Mouse (Mus musculus): Measurements from ENCODE around the gene Dennd1a. TPM values are rescaled to one million over a fixed set of nuclear protein-coding genes. Genes with fewer than 3 reads are reported as not detected.

Dennd1a gene
- polyA plus RNA-seq, 1 experiment from 2014 or later = 9.6 TPM

DNA sequence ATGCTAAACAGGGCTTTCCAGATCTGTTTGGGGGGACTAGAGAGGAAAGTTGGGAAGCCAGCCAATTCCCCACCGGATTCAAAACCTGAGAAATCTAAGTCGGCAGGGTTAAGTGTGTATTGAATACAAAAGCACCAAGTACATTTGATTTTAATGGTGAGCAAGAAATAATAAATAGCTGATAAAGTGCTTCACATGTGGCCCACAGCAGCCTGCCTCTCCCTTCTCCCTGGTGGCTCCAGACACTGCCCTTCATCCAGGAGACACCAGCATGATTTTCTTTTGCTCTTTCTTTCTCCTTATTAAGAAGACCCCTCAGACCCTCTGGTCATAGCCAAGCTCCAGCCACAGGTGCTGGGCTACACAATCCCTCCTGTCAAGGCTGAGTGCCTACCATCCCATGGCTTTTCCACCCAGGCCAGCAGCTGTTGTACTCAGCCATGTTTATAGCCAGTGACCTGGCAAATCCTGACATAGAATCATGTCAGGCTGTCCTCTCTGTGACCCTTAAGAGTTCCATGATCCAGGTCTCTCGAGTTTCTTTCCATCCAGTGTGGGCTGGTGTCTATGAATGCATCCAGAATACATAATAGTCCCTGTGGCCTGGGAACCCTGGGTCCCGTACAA is 467.6 kb downstream of the Dennd1a start:
- Histone ChIP-seq H3K27ac (ENCODE audit: low read length) (no peak overlapping the region), H3K4me2 (ENCODE audit: low read depth, low read length) (no peak overlapping the region), H3K27me3 (replicated peaks; ENCODE audit: control insufficient read depth, insufficient read depth, low read length) (no peaks in the 10 kb centered on the region), H3K9ac (ENCODE audit: low read depth, low read length) (no peak overlapping the region), H3K4me3 (ENCODE audit: low read length) (no peak overlapping the region), H3K4me1 (ENCODE audit: control insufficient read depth, insufficient read depth, low read length) (no peaks in the 10 kb centered on the region), H3K9me3 (ENCODE audit: control insufficient read depth, low read length) (no peaks in the 10 kb centered on the region), H3K36me3 (ENCODE audit: control insufficient read depth, insufficient read depth, low read length) (no peaks in the 10 kb centered on the region; the same call in 1 of the 2 replicates)
- 46% methylated on average over 4 of the region's 4 CpGs for WGBS
- ATAC-seq = no peak

- H3K36me3 ChIP-seq (ENCODE audit: control insufficient read depth, insufficient read depth, low read length) = no peaks in the 10 kb centered on the region; the same call in 1 of the 2 replicates
- no peak overlapping the region for H3K9ac ChIP-seq (ENCODE audit: low read depth, low read length)
- no peak overlapping the region for H3K27ac ChIP-seq (ENCODE audit: low read length)
- H3K4me2 ChIP-seq (ENCODE audit: low read depth, low read length) = no peak overlapping the region
- no peaks in the 10 kb centered on the region for H3K4me1 ChIP-seq (ENCODE audit: control insufficient read depth, insufficient read depth, low read length)
- ATAC-seq = no peak
- H3K9me3 ChIP-seq (ENCODE audit: control insufficient read depth, low read length) = no peaks in the 10 kb centered on the region
- no peak overlapping the region for H3K4me3 ChIP-seq (ENCODE audit: low read length)
- WGBS = 29% methylated on average over 5 of the region's 5 CpGs
- no peaks in the 10 kb centered on the region for H3K27me3 ChIP-seq (replicated peaks; ENCODE audit: control insufficient read depth, insufficient read depth, low read length)
Observed at GRCm38 (mm10) chr2:37818761-37819525, 468.2 kb downstream of the Dennd1a start.

DNA sequence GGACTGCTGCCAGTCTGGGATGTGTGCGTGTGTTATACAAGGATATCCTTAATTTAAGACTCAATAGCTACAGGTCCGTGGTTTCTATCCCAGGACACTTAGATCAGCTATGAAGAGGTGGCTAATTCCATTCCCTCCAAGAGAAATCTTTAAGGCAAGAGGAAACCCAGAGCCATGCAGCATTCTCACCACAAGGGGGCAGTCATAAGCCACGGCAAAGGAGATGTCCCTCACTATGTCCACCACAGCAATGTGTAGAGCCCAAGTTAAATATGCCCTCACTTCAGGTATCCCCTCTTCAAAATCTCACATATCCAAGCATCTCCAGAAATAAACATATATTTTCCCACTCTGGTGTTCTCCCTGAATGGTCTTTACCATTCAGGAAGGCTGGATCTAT is 471.5 kb downstream of the Dennd1a start:
- no peak overlapping the region for H3K4me3 ChIP-seq (ENCODE audit: low read length)
- WGBS = 16% methylated on average over 3 of the region's 3 CpGs
- ATAC-seq = no peak; the same call in 1 of the 2 replicates
- no peak overlapping the region for H3K27ac ChIP-seq (ENCODE audit: low read length)
- H3K36me3 ChIP-seq (ENCODE audit: control insufficient read depth, insufficient read depth, low read length) = no peaks in the 10 kb centered on the region; the same call in none of the 2 replicates
- no peak overlapping the region for H3K9ac ChIP-seq (ENCODE audit: low read depth, low read length)
- no peaks in the 10 kb centered on the region for H3K9me3 ChIP-seq (ENCODE audit: control insufficient read depth, low read length)
- H3K4me1 ChIP-seq (ENCODE audit: control insufficient read depth, insufficient read depth, low read length) = no peaks in the 10 kb centered on the region
- no peak overlapping the region for H3K4me2 ChIP-seq (ENCODE audit: low read depth, low read length)
- H3K27me3 ChIP-seq (replicated peaks; ENCODE audit: control insufficient read depth, insufficient read depth, low read length) = no peaks in the 10 kb centered on the region

DNA sequence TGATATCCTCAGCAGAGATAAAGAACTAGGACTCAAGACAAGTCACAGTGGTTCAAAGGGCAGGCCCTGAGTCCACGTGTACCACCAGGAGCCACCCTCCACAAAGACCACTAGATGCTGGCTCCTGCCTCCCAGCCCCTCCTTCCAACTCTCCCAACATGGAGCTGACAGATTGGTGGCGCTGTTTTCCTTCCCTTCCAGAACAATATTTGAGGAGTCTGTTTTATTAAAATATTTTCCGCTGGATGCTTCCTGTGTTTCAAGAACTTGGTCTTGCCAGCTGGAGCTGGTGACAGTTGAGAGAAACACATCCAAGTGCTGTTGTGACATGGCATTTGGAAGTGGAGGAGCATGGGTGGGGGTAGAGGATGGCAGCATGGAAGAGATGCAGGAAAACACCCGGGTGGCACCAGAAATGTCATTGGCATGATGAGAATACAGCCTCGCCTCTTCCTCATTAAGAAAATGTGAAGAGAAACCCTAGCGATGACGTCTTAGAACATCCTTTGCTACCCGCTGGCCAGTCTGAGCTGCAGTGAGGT is 472.3 kb downstream of the Dennd1a start:
- Histone ChIP-seq H3K9me3 (ENCODE audit: control insufficient read depth, low read length) (no peaks in the 10 kb centered on the region), H3K27ac (ENCODE audit: low read length) (no peak overlapping the region), H3K4me3 (ENCODE audit: low read length) (no peak overlapping the region), H3K9ac (ENCODE audit: low read depth, low read length) (no peak overlapping the region), H3K36me3 (ENCODE audit: control insufficient read depth, insufficient read depth, low read length) (no peaks in the 10 kb centered on the region; the same call in none of the 2 replicates), H3K4me2 (ENCODE audit: low read depth, low read length) (no peak overlapping the region), H3K4me1 (ENCODE audit: control insufficient read depth, insufficient read depth, low read length) (no peaks in the 10 kb centered on the region), H3K27me3 (replicated peaks; ENCODE audit: control insufficient read depth, insufficient read depth, low read length) (no peaks in the 10 kb centered on the region)
- 84% methylated on average over 8 of the region's 8 CpGs for WGBS
- no peak for ATAC-seq

DNA sequence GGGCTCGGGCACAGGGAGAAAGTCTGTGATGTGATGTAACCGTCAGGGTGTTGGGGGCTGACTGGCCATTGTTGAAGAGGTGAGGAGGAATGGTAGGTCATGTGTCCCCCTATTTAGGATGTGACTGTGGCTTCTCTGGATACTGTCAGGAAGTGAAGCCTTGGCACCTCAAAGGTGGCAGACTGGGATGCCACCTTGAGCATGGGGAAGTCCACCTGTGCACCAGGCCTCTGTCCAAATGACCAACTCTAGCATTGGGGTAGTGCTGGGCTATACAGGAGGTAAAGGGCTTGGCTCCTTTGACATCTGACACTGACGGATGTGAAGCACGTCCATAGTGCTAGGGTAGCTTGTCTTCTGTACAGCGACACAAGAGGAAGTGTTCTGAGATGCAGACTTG is 474.8 kb downstream of the Dennd1a start:
- H3K9ac ChIP-seq (ENCODE audit: low read depth, low read length) = no peak overlapping the region
- no peaks in the 10 kb centered on the region for H3K4me1 ChIP-seq (ENCODE audit: control insufficient read depth, insufficient read depth, low read length)
- no peaks in the 10 kb centered on the region; the same call in none of the 2 replicates for H3K36me3 ChIP-seq (ENCODE audit: control insufficient read depth, insufficient read depth, low read length)
- no peak overlapping the region for H3K4me2 ChIP-seq (ENCODE audit: low read depth, low read length)
- WGBS = 88% methylated on average over 5 of the region's 5 CpGs
- H3K9me3 ChIP-seq (ENCODE audit: control insufficient read depth, low read length) = no peaks in the 10 kb centered on the region
- no peak overlapping the region for H3K4me3 ChIP-seq (ENCODE audit: low read length)
- ATAC-seq = no peak
- H3K27me3 ChIP-seq (replicated peaks; ENCODE audit: control insufficient read depth, insufficient read depth, low read length) = no peaks in the 10 kb centered on the region
- H3K27ac ChIP-seq (ENCODE audit: low read length) = no peak overlapping the region

- Histone ChIP-seq H3K4me2 (ENCODE audit: low read depth, low read length) (no peak overlapping the region), H3K27me3 (replicated peaks; ENCODE audit: control insufficient read depth, insufficient read depth, low read length) (no peaks in the 10 kb centered on the region), H3K4me1 (ENCODE audit: control insufficient read depth, insufficient read depth, low read length) (no peaks in the 10 kb centered on the region), H3K27ac (ENCODE audit: low read length) (no peak overlapping the region), H3K4me3 (ENCODE audit: low read length) (no peak overlapping the region), H3K9me3 (ENCODE audit: control insufficient read depth, low read length) (no peaks in the 10 kb centered on the region), H3K9ac (ENCODE audit: low read depth, low read length) (no peak overlapping the region), H3K36me3 (ENCODE audit: control insufficient read depth, insufficient read depth, low read length) (no peaks in the 10 kb centered on the region; the same call in none of the 2 replicates)
- 77% methylated on average over 2 of the region's 2 CpGs for WGBS
- ATAC-seq = peak; percentile 34; the same call in 1 of the 2 replicates
Observed at GRCm38 (mm10) chr2:37811682-37812081, 475.5 kb downstream of the Dennd1a start.

- Histone ChIP-seq H3K4me1 (ENCODE audit: control insufficient read depth, insufficient read depth, low read length) (no peaks in the 10 kb centered on the region), H3K9ac (ENCODE audit: low read depth, low read length) (no peak overlapping the region), H3K27me3 (replicated peaks; ENCODE audit: control insufficient read depth, insufficient read depth, low read length) (no peaks in the 10 kb centered on the region), H3K4me2 (ENCODE audit: low read depth, low read length) (no peak overlapping the region), H3K27ac (ENCODE audit: low read length) (no peak overlapping the region), H3K4me3 (ENCODE audit: low read length) (no peak overlapping the region), H3K9me3 (ENCODE audit: control insufficient read depth, low read length) (no peaks in the 10 kb centered on the region), H3K36me3 (ENCODE audit: control insufficient read depth, insufficient read depth, low read length) (no peaks in the 10 kb centered on the region)
- peak; percentile 79 for ATAC-seq
- 48% methylated on average over 4 of the region's 4 CpGs for WGBS
Observed at GRCm38 (mm10) chr2:37802610-37803212, 484.5 kb downstream of the Dennd1a start.

- no peak for ATAC-seq
- no peak overlapping the region for H3K9ac ChIP-seq (ENCODE audit: low read depth, low read length)
- H3K4me1 ChIP-seq (ENCODE audit: control insufficient read depth, insufficient read depth, low read length) = no peaks in the 10 kb centered on the region
- WGBS = 81% methylated on average over 4 of the region's 4 CpGs
- H3K36me3 ChIP-seq (ENCODE audit: control insufficient read depth, insufficient read depth, low read length) = no peaks in the 10 kb centered on the region
- no peaks in the 10 kb centered on the region for H3K9me3 ChIP-seq (ENCODE audit: control insufficient read depth, low read length)
- H3K27ac ChIP-seq (ENCODE audit: low read length) = no peak overlapping the region
- H3K4me3 ChIP-seq (ENCODE audit: low read length) = no peak overlapping the region
- H3K4me2 ChIP-seq (ENCODE audit: low read depth, low read length) = no peak overlapping the region
- no peaks in the 10 kb centered on the region for H3K27me3 ChIP-seq (replicated peaks; ENCODE audit: control insufficient read depth, insufficient read depth, low read length)
Observed at GRCm38 (mm10) chr2:37801687-37802086, 485.5 kb downstream of the Dennd1a start.

DNA sequence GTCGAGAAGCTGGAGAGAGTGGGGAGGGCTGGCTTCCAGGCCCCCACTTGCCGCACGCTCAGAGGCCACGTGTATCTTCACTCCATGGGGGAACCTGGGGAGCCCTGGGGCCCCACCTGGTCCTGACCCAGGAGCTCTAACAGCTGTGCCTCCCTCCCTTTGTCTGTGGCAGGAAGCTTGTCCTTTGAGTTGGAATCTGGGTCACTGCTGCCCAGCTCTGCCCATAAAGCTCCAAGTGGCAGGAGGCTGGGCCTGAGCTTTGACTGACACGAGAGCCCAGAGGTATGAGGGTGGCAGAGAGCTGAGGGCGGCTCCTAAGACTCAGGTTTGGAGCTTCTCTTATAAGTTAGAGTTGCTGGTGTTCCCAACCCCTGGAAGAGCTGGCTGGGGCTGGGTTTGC is 488.1 kb downstream of the Dennd1a start:
- Histone ChIP-seq H3K27me3 (replicated peaks; ENCODE audit: control insufficient read depth, insufficient read depth, low read length) (no peaks in the 10 kb centered on the region), H3K4me2 (ENCODE audit: low read depth, low read length) (no peak overlapping the region), H3K4me3 (ENCODE audit: low read length) (no peak overlapping the region), H3K27ac (ENCODE audit: low read length) (no peak overlapping the region), H3K36me3 (ENCODE audit: control insufficient read depth, insufficient read depth, low read length) (no peaks in the 10 kb centered on the region), H3K4me1 (ENCODE audit: control insufficient read depth, insufficient read depth, low read length) (peaks cover 10% of the 10 kb centered on the region; the same call in 1 of the 2 replicates), H3K9me3 (ENCODE audit: control insufficient read depth, low read length) (no peaks in the 10 kb centered on the region), H3K9ac (ENCODE audit: low read depth, low read length) (no peak overlapping the region)
- ATAC-seq = no peak
- WGBS = 73% methylated on average over 6 of the region's 6 CpGs

All from intestine, embryonic 16.5 days (tissue).